ENCODE assay signal across 27 mouse cellular contexts in the genomic region with DNA sequence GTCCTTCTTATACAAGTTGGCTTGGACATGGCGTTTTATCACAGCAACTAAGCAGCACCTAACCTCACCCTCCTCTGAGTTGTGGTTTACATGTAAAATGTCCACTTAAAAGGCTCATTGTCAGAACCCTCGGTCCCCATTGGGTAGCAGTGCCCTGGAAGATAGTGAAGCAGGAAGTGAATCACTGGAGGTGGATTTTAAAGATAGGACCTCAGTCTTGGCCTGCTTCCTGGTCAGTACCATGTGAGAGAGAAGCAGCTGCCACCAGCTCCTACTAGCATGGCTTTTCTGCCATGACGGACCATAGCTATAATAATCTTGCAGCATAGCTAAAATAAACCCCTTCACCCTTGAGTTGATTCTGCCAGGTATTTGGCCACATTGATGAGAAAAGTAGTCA.
"Had no signal": no experiment of that assay in that cellular context is flagged by ENCODE, and none has a peak within 500 bp of the region (broad histone marks: within the 10 kb centered on the region; RNA-seq: fewer than 3 reads in every experiment).

No protein-coding gene starts in this region.

- H3K4me2 ChIP-seq: embryonic facial prominence, embryonic 12.5 days; embryonic facial prominence, embryonic 13.5 days; embryonic facial prominence, embryonic 15.5 days; forebrain, embryonic 12.5 days; forebrain, embryonic 13.5 days; forebrain, embryonic 15.5 days had no signal

- H3K36me3 ChIP-seq: embryonic facial prominence, embryonic 10.5 days; embryonic facial prominence, embryonic 12.5 days; embryonic facial prominence, embryonic 13.5 days; embryonic facial prominence, embryonic 15.5 days; forebrain, embryonic 10.5 days; forebrain, embryonic 12.5 days; forebrain, embryonic 15.5 days had no signal

- H3K4me3 ChIP-seq: embryonic facial prominence, embryonic 10.5 days; embryonic facial prominence, embryonic 12.5 days; embryonic facial prominence, embryonic 13.5 days; embryonic facial prominence, embryonic 15.5 days; erythroblast, embryonic 14.5 days; forebrain, embryonic 10.5 days; forebrain, embryonic 12.5 days; forebrain, embryonic 13.5 days; forebrain, embryonic 15.5 days; gastrocnemius, adult 2 months; heart, adult 2 months had no signal

- H3K27me3 ChIP-seq: embryonic facial prominence, embryonic 12.5 days; embryonic facial prominence, embryonic 13.5 days; embryonic facial prominence, embryonic 15.5 days; forebrain, embryonic 13.5 days; forebrain, embryonic 15.5 days had no signal

- H3K9me3 ChIP-seq: embryonic facial prominence, embryonic 10.5 days; embryonic facial prominence, embryonic 12.5 days; embryonic facial prominence, embryonic 13.5 days; embryonic facial prominence, embryonic 15.5 days; forebrain, embryonic 10.5 days; forebrain, embryonic 12.5 days; forebrain, embryonic 13.5 days; forebrain, embryonic 15.5 days had no signal

- H3K27ac ChIP-seq: embryonic facial prominence, embryonic 10.5 days; embryonic facial prominence, embryonic 12.5 days; embryonic facial prominence, embryonic 13.5 days; embryonic facial prominence, embryonic 15.5 days; forebrain, embryonic 10.5 days; forebrain, embryonic 12.5 days; forebrain, embryonic 13.5 days; forebrain, embryonic 15.5 days; gastrocnemius, adult 2 months; heart, adult 2 months had no signal

- H3K9ac ChIP-seq: embryonic facial prominence, embryonic 12.5 days; embryonic facial prominence, embryonic 13.5 days; embryonic facial prominence, embryonic 15.5 days; forebrain, embryonic 12.5 days; forebrain, embryonic 13.5 days; forebrain, embryonic 15.5 days; forebrain, postnatal 0 days had no signal

- DNase-seq: cerebellum, adult 8-10 months; cerebellum, adult 9-10 months; cerebellum, adult 9-11 months; cerebellum, postnatal 10 days; cerebellum, postnatal 14 days; cerebellum, postnatal 25 days; cerebellum, postnatal 36 days; embryo, embryonic 11 days; forebrain, postnatal 0 days; gastrocnemius, adult 2 months; gastrocnemius, postnatal 10 days; gastrocnemius, postnatal 14 days; gastrocnemius, postnatal 25 days; gastrocnemius, postnatal 36 days; heart, adult 18-20 months; heart, adult 2 months had no signal

- ATAC-seq: forebrain, embryonic 13.5 days; forebrain, embryonic 14.5 days; forebrain, embryonic 15.5 days; forebrain, embryonic 16.5 days; forebrain, postnatal 0 days had no signal
